Mouse (Mus musculus): ENCODE measurements around the gene Gm11639.
"Not testable (repeated sequence)": the region's sequence is repeated elsewhere in the genome, so short reads cannot be mapped to it uniquely, and the experiment has no call there.

DNA sequence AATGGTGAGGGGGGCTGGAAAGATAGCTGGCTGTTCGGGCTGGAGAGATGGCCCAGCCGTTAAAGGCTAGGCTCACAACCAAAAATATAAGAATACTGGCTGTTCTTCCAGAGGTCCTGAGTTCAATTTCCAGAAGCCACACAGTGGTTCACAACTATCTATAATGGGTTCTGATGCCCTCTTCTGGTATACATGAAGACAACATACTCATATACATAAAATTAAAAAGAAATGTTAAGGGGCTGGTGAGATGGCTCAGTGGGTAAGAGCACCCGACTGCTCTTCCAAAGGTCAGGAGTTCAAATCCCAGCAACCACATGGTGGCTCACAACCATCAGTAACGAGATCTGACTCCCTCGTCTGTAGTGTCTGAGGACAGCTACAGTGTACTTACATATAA, 436.3 kb downstream of the Gm11639 start:
- TF ChIP-seq POLR2A (IDR thresholded peaks at IDR 0.05; ENCODE audit: control insufficient read depth in 1 of 2, insufficient read depth in 1 of 2, low read depth in 1 of 2, low read length in 2 of 2, poor library complexity in 1 of 2); HCFC1 (IDR thresholded peaks at IDR 0.05; ENCODE audit: low read depth, low read length); ELF1 (IDR thresholded peaks at IDR 0.05; ENCODE audit: low read depth, low read length); NRF1 (IDR thresholded peaks at IDR 0.05; ENCODE audit: insufficient read depth, low read depth, low read length, poor library complexity, severe bottlenecking); POLR2AphosphoS2 (IDR thresholded peaks at IDR 0.05; ENCODE audit: low read length); USF1 (IDR thresholded peaks at IDR 0.05; ENCODE audit: low read depth, low read length); MXI1 (IDR thresholded peaks at IDR 0.05; ENCODE audit: low read depth, low read length); ZNF384 (IDR thresholded peaks at IDR 0.05; ENCODE audit: low read depth, low read length): not testable (repeated sequence)
- peak in 1 of 3 experiments; percentile 45; a peak in 2 of 6 replicates for TF ChIP-seq CTCF (IDR thresholded peaks at IDR 0.05 in 2 of 3, conservative IDR thresholded peaks at IDR 0.05 in 1 of 3; ENCODE audit: control insufficient read depth in 1 of 3, insufficient read depth in 1 of 3, low read depth in 2 of 3, low read length in 3 of 3, poor library complexity in 1 of 3, severe bottlenecking in 1 of 3)

Measured in MEL (cell line).